In the genomic region with DNA sequence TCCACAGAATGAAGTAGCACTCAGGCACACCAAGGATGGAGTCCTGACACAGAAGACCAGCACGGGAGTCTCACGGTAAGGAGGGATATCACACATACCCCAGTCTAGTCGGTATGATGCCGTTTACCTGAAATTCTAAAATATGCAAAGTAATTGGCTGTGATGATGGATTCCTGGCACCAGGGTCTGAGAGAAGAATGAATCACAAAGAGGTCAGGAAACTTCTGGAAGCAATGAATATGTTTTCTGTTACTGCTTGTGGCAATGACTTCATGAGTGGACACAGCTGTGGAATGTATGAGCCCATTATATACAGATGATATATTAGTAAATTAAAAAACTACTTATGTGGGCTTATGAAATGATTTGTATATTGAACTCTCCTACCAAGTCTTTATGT, we compare ENCODE assay signal across 11 mouse cellular contexts.
"Had no signal": no experiment of that assay in that cellular context is flagged by ENCODE, and none has a peak within 500 bp of the region (broad histone marks: within the 10 kb centered on the region; RNA-seq: fewer than 3 reads in every experiment).

No protein-coding gene starts in this region.

- H3K27me3 ChIP-seq: liver, embryonic 13.5 days; midbrain, embryonic 15.5 days; neural tube, embryonic 12.5 days had no signal

- H3K4me3 ChIP-seq: liver, embryonic 13.5 days; midbrain, embryonic 15.5 days; neural tube, embryonic 12.5 days had no signal

- H3K4me1 ChIP-seq: liver, embryonic 13.5 days had no signal

- H3K9me3 ChIP-seq: liver, embryonic 13.5 days; midbrain, embryonic 15.5 days; neural tube, embryonic 12.5 days had no signal

- DNase-seq: kidney, postnatal 25 days; left cerebral cortex, postnatal 4 days; liver; liver, embryonic 13.5 days; lung, adult 18-20 months; lung, postnatal 4 days; thymus, postnatal 4 days had no signal

- ATAC-seq: midbrain, embryonic 15.5 days had no signal

- H3K9ac ChIP-seq: liver, embryonic 13.5 days; midbrain, embryonic 15.5 days; neural tube, embryonic 12.5 days had no signal

- H3K27ac ChIP-seq: liver, embryonic 13.5 days; midbrain, embryonic 15.5 days; neural tube, embryonic 12.5 days; stomach, postnatal 0 days had no signal

- H3K4me2 ChIP-seq: liver, embryonic 13.5 days; midbrain, embryonic 11.5 days; midbrain, embryonic 15.5 days; neural tube, embryonic 12.5 days had no signal

- H3K36me3 ChIP-seq: liver, embryonic 13.5 days; midbrain, embryonic 15.5 days; neural tube, embryonic 12.5 days had no signal
